Mouse (Mus musculus): Measurements from ENCODE around the gene Tcf19. TPM values are rescaled to one million over a fixed set of nuclear protein-coding genes. Genes with fewer than 3 reads are reported as not detected.

Gene Tcf19
- polyA plus RNA-seq (2012; fragmentation: generic; extraction: Trizol) = 11.1 TPM

DNA sequence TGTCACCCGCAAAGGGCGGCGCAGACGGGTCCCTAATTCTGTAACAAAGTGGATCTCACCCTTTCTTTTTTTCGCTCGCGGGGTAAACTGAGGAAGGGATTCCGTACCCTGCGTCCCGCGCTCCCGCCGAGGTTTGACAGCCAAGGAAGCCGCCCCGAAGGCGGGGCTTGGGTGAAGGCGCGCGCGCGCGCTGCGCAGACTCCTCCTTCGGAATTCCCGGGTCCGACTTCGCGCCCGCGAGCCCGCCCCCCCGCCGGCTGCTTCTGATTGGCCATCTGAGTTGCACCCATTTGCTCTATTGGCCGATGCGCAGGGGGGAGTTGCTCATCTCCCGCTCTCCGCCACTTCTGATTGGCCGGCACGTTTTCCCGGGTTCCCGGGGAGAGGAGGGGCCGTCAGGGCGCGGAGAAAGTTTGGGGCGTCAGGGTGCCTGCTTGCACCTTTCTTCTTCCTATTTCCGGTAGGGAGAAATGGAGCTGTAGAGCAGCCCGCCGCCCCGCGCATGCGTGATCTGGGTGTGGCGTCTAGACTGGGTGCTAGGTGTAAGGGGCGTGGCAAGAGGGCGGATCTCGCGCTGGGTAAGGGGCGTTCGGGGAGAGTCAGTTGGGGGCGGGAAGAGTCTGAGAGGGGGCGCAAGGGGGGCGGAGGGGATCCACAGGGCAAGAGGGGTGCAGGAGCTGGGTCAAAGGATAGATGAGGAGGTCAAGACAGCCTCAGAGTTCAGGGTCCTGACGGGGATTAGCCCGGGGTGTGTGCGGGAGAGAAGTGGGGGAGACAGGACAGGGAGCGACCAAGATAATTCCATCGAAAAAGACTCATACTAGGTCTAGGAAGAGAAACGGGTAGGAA is at the start of gene Tcf19, which contains the start of gene Cchcr1:
Tcf19 (minus strand) TSS at position 173 of the 849 bp plus-strand sequence.
Cchcr1 (plus strand) TSS at position 449 of the 849 bp plus-strand sequence.
- peaks cover 5% of the 10 kb centered on the region for H3K36me3 ChIP-seq (ENCODE audit: control insufficient read depth, insufficient read depth)
- peak within 1 kb of the TSS; percentile 55 for H3ac ChIP-seq (ENCODE audit: control insufficient read depth, insufficient read length)
- TF ChIP-seq CEBPB (IDR thresholded peaks at IDR 0.05; ENCODE audit: insufficient read depth, poor library complexity, severe bottlenecking) (no peak), SRF (IDR thresholded peaks at IDR 0.05; ENCODE audit: control insufficient read depth, insufficient read length, low read depth) (no peak), REST (IDR thresholded peaks at IDR 0.05; ENCODE audit: insufficient read depth, insufficient read length) (no peak), POLR2A (IDR thresholded peaks at IDR 0.05; ENCODE audit: insufficient read length, low read depth) (peak; percentile 35), USF1 (IDR thresholded peaks at IDR 0.05; ENCODE audit: low read depth) (no peak), E2F4 (IDR thresholded peaks at IDR 0.05; ENCODE audit: insufficient read depth) (peak; percentile 79)
- H3K79me2 ChIP-seq (ENCODE audit: control insufficient read depth, insufficient read depth) = peaks cover 4% of the 10 kb centered on the region
- no peaks in the 10 kb centered on the region for H3K27me3 ChIP-seq (ENCODE audit: control insufficient read depth, insufficient read depth, insufficient read length)
- peak within 1 kb of the TSS; percentile 81 for H3K4me2 ChIP-seq (ENCODE audit: low read depth)
- peak within 1 kb of the TSS; percentile 73 for H3K4me3 ChIP-seq

DNA sequence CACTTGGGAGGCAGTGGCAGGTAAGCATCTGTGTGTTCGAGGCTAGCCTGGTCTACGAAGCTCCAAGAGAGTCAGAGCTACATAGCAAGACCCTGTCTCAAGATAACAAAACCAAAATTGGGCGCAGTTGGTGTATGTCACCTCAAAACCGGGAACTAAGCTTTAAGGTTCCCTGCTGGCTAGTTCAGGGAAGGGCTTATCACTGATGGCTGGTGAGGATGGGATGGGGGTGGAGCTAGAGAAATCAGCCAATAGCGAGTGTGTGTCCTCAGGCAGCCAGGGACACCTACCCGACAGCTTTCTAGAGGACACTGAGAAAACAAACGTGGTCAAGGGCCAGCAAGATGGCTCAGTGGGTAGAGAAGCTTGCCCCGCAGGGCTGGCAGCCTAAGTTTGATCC is 41.6 kb upstream of the Tcf19 start:
- Histone ChIP-seq H3ac (ENCODE audit: control insufficient read depth, insufficient read length) (no peak overlapping the region), H3K36me3 (ENCODE audit: control insufficient read depth, insufficient read depth) (no peaks in the 10 kb centered on the region)
- TF ChIP-seq USF1 (IDR thresholded peaks at IDR 0.05; ENCODE audit: low read depth) (no peak), SRF (IDR thresholded peaks at IDR 0.05; ENCODE audit: control insufficient read depth, insufficient read length, low read depth) (no peak), TCF3 (IDR thresholded peaks at IDR 0.05; ENCODE audit: insufficient read length, low read depth) (no peak), TCF12 (IDR thresholded peaks at IDR 0.05; ENCODE audit: insufficient read depth, poor library complexity, severe bottlenecking) (no peak), MAX (IDR thresholded peaks at IDR 0.05; ENCODE audit: low read depth) (no peak), E2F4 (IDR thresholded peaks at IDR 0.05; ENCODE audit: insufficient read depth) (no peak), POLR2AphosphoS2 (IDR thresholded peaks at IDR 0.05; ENCODE audit: insufficient read length, low read depth) (no peak), REST (IDR thresholded peaks at IDR 0.05; ENCODE audit: insufficient read depth, insufficient read length) (no peak), POLR2A (IDR thresholded peaks at IDR 0.05; ENCODE audit: insufficient read length, low read depth) (no peak), CEBPB (IDR thresholded peaks at IDR 0.05; ENCODE audit: insufficient read depth, poor library complexity, severe bottlenecking) (no peak), MYOD1 (IDR thresholded peaks at IDR 0.05; ENCODE audit: control insufficient read depth in 1 of 3, insufficient read length in 2 of 3, low read depth in 2 of 3) (no peak), MYOG (IDR thresholded peaks at IDR 0.05; ENCODE audit: control insufficient read depth in 1 of 3, insufficient read depth in 1 of 3, insufficient read length in 2 of 3, low read depth in 2 of 3) (no peak)

DNA sequence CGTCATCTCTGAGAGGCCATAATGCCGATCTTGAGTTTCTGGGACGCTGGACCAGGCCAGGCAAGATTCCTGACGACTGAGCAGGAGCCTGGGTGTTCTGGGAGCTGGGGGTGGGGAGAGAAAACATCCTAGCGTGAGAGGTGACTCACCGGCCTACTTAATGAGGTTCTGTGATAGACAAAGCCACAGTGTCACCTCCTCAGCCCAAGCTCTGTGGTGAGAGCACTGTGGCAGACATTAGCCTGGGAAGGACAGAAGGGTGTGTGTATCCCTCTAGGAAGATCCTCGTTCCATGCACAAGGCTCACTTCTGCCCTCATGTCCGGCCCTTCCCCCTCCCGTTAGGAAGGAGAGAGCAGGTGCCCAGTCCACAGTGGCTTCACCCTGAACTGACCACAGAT is 40.7 kb upstream of the Tcf19 start:
- H3K4me3 ChIP-seq = no peak overlapping the region
- TF ChIP-seq TCF12 (IDR thresholded peaks at IDR 0.05; ENCODE audit: insufficient read depth, poor library complexity, severe bottlenecking) = no peak
- peak in 1 of 3 experiments; percentile 41 for TF ChIP-seq MYOG (IDR thresholded peaks at IDR 0.05; ENCODE audit: control insufficient read depth in 1 of 3, insufficient read depth in 1 of 3, insufficient read length in 2 of 3, low read depth in 2 of 3)
- no peak for TF ChIP-seq REST (IDR thresholded peaks at IDR 0.05; ENCODE audit: insufficient read depth, insufficient read length)
- peak; percentile 35 for TF ChIP-seq POLR2A (IDR thresholded peaks at IDR 0.05; ENCODE audit: insufficient read length, low read depth)
- TF ChIP-seq POLR2AphosphoS2 (IDR thresholded peaks at IDR 0.05; ENCODE audit: insufficient read length, low read depth) = peak; percentile 91
- peak in 2 of 3 experiments; percentile 29 to 42 for TF ChIP-seq MYOD1 (IDR thresholded peaks at IDR 0.05; ENCODE audit: control insufficient read depth in 1 of 3, insufficient read length in 2 of 3, low read depth in 2 of 3)

More for the DNA sequence above, 41.6 kb upstream of the Tcf19 start:
- H3K4me2 ChIP-seq (ENCODE audit: low read depth) = no peak overlapping the region
- H3K27me3 ChIP-seq (ENCODE audit: control insufficient read depth, insufficient read depth, insufficient read length) = no peaks in the 10 kb centered on the region
- H3K4me3 ChIP-seq = no peak overlapping the region
- H3K79me2 ChIP-seq (ENCODE audit: control insufficient read depth, insufficient read depth) = no peaks in the 10 kb centered on the region

DNA sequence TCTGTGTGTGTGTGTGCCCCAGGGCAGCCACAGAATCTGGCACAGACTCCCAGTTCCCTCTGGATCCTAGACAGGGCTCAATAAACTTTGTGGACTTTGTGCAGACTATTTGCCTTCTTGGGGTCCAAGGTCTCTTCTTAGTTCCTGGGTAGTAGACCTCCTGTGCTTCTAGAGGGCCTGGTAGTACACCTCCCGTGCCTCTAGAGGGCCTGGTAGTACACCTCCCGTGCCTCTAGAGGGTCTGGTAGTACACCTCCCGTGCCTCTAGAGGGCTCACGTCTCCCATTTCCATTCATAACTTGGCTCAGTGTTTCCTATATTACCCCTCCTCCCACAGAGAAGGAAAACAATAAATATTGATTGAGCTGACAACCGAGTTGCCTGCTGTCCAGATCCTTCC is 40.2 kb upstream of the Tcf19 start:
- no peak overlapping the region for H3K4me3 ChIP-seq
- H3ac ChIP-seq (ENCODE audit: control insufficient read depth, insufficient read length) = no peak overlapping the region
- TF ChIP-seq SRF (IDR thresholded peaks at IDR 0.05; ENCODE audit: control insufficient read depth, insufficient read length, low read depth) (no peak), USF1 (IDR thresholded peaks at IDR 0.05; ENCODE audit: low read depth) (no peak), TCF12 (IDR thresholded peaks at IDR 0.05; ENCODE audit: insufficient read depth, poor library complexity, severe bottlenecking) (no peak), TCF3 (IDR thresholded peaks at IDR 0.05; ENCODE audit: insufficient read length, low read depth) (no peak), MYOD1 (IDR thresholded peaks at IDR 0.05; ENCODE audit: control insufficient read depth in 1 of 3, insufficient read length in 2 of 3, low read depth in 2 of 3) (no peak), MYOG (IDR thresholded peaks at IDR 0.05; ENCODE audit: control insufficient read depth in 1 of 3, insufficient read depth in 1 of 3, insufficient read length in 2 of 3, low read depth in 2 of 3) (no peak), POLR2A (IDR thresholded peaks at IDR 0.05; ENCODE audit: insufficient read length, low read depth) (no peak)

More for the DNA sequence above, 40.7 kb upstream of the Tcf19 start:
- H3K36me3 ChIP-seq (ENCODE audit: control insufficient read depth, insufficient read depth) = no peaks in the 10 kb centered on the region
- H3K79me2 ChIP-seq (ENCODE audit: control insufficient read depth, insufficient read depth) = no peaks in the 10 kb centered on the region
- H3ac ChIP-seq (ENCODE audit: control insufficient read depth, insufficient read length) = no peak overlapping the region
- H3K4me2 ChIP-seq (ENCODE audit: low read depth) = peak overlapping the region; percentile 94
- H3K27me3 ChIP-seq (ENCODE audit: control insufficient read depth, insufficient read depth, insufficient read length) = no peaks in the 10 kb centered on the region

More for the DNA sequence above, 40.2 kb upstream of the Tcf19 start:
- H3K36me3 ChIP-seq (ENCODE audit: control insufficient read depth, insufficient read depth) = no peaks in the 10 kb centered on the region
- peak overlapping the region; percentile 94 for H3K4me2 ChIP-seq (ENCODE audit: low read depth)
- no peaks in the 10 kb centered on the region for H3K79me2 ChIP-seq (ENCODE audit: control insufficient read depth, insufficient read depth)
- H3K27me3 ChIP-seq (ENCODE audit: control insufficient read depth, insufficient read depth, insufficient read length) = no peaks in the 10 kb centered on the region

All from myocyte (in vitro differentiated cells).